Mouse (Mus musculus) heart, adult 8-10 months (tissue): ENCODE measurements at regions not wholly inside any gene's neighbourhood (a gene's known extent, or its start where the extent isn't known, plus 50 kb on each side); places are given as distances from the start of the nearest gene placed in this dataset.

Experiments used
- DNase-seq: peaks from one replicate; pipeline ENCODE4 v3.0.0; 2022; ENCODE audit warnings: low spot score

DNA sequence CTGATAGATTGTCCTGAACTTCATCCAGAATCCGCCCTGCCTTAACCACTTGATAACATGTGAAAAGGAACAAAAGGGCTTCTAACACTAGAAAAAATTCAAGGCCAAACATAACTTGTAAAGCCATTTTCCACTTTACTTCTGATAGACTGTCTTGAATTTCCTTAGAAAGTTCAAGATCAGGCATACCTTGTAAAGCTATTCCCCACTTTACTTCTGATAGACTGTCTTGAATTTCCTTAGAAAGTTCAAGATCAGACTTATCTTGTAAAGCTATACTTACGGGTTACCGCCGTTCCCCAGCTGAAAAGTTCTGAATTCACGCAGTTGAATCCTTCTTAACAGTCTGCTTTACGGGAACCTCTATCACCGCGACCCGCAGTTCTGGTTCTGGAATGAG lies 108.4 kb downstream of the Gm21913 start:
- DNase-seq, result peak; percentile 75
